Mouse (Mus musculus): ENCODE measurements at regions not wholly inside any gene's neighbourhood (a gene's known extent, or its start where the extent isn't known, plus 50 kb on each side); places are given as distances from the start of the nearest gene placed in this dataset.

- no peak overlapping the region for H3K4me3 ChIP-seq (replicated peaks)
- peaks cover 14% of the 10 kb centered on the region for H3K27me3 ChIP-seq
- H3K9me3 ChIP-seq (replicated peaks): no peaks in the 10 kb centered on the region
- H3K9ac ChIP-seq: no peak overlapping the region
- no peaks in the 10 kb centered on the region for H3K4me1 ChIP-seq (replicated peaks)
- no peak overlapping the region for H3K4me2 ChIP-seq
- H3K36me3 ChIP-seq (replicated peaks): no peaks in the 10 kb centered on the region
- 72% methylated on average over 2 of the region's 2 CpGs for WGBS (ENCODE audit: insufficient replicate concordance)
- ATAC-seq (ENCODE audit: insufficient read depth): no peak
- no peak overlapping the region for H3K27ac ChIP-seq (replicated peaks)
These were observed 149.9 kb downstream of the Map2k4 start for GRCm38 (mm10) chr11:65638211-65638610.

- Histone ChIP-seq H3K36me3 (replicated peaks) (no peaks in the 10 kb centered on the region), H3K4me3 (replicated peaks) (no peak overlapping the region), H3K27me3 (peaks cover 14% of the 10 kb centered on the region), H3K9ac (no peak overlapping the region), H3K4me2 (no peak overlapping the region), H3K9me3 (replicated peaks) (no peaks in the 10 kb centered on the region), H3K27ac (replicated peaks) (no peak overlapping the region), H3K4me1 (replicated peaks) (no peaks in the 10 kb centered on the region)
- no peak for ATAC-seq (ENCODE audit: insufficient read depth)
- WGBS (ENCODE audit: insufficient replicate concordance): 54% methylated on average over 3 of the region's 3 CpGs
These were observed 150.9 kb downstream of the Map2k4 start for GRCm38 (mm10) chr11:65637206-65637605.

DNA sequence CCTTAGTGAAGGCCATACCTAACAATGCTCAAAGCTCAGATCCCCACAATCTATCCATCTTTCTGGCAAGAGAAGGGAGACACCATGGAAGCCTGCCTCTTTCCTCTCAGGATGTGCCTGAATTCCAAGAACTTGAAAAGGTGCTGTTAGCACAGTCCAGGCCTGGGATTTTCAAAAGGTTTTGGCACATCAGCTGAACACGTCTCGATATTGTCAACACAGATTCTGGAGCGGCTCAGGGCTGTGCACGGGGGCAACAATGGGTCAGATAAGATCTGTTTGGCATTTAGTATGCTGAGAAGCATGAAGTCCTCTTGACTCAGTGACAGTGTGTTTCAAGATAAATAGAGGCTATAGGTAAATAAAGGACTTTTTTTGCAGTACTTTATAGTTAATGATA, 152.8 kb downstream of the Map2k4 start:
- Histone ChIP-seq H3K4me3 (replicated peaks) (no peak overlapping the region), H3K4me1 (replicated peaks) (no peaks in the 10 kb centered on the region), H3K27me3 (peaks cover 7% of the 10 kb centered on the region), H3K9ac (no peak overlapping the region), H3K27ac (replicated peaks) (no peak overlapping the region), H3K9me3 (replicated peaks) (no peaks in the 10 kb centered on the region), H3K4me2 (no peak overlapping the region), H3K36me3 (replicated peaks) (no peaks in the 10 kb centered on the region)
- 61% methylated on average over 4 of the region's 4 CpGs for WGBS (ENCODE audit: insufficient replicate concordance)
- no peak for ATAC-seq (ENCODE audit: insufficient read depth)

DNA sequence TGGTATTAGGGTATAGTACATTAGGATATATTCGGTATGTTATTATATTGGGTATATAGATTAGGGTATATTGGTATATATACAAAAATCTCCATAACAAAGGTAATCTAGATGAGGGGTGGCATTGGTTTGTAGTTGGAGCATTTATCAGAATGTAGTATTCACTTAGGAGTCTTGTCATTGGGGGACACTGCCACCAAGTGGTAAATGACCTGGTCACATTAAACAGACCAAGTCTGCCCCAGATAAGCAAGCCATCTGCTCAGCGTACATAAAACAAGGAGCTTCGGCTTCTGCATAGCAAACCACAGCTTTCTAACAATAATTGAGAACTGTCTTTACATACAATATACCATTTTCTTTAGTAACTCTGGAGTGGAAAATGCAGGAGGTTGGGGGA, 156.9 kb downstream of the Map2k4 start:
- H3K4me1 ChIP-seq (replicated peaks): peaks cover 5% of the 10 kb centered on the region

DNA sequence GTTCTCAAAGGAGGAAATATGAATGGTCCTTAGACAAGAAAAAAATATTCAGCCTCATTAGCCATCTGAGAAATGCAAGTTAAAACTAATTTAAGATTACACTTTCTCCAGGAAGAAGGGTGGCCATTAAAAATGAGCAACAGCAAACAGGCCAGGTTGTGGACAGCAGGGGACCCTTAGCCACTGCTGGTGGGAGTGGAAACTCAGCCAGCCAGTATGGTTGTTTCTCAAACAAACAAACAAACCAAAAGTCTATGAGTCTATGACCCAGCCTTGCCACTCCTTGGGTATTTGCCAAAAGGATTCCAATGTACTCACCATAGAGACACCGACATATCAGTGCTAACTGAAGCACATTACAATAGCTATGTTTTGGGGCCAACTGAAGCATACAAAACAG, 157.7 kb downstream of the Map2k4 start:
- Histone ChIP-seq H3K27ac (replicated peaks) (no peak overlapping the region), H3K4me2 (no peak overlapping the region), H3K4me3 (replicated peaks) (no peak overlapping the region), H3K9ac (no peak overlapping the region), H3K27me3 (no peaks in the 10 kb centered on the region; the same call in 1 of the 2 replicates), H3K9me3 (replicated peaks) (no peaks in the 10 kb centered on the region), H3K4me1 (replicated peaks) (peaks cover 5% of the 10 kb centered on the region), H3K36me3 (replicated peaks) (no peaks in the 10 kb centered on the region)
- ATAC-seq (ENCODE audit: insufficient read depth): no peak
- 90% methylated on average over 1 of the region's 1 CpGs for WGBS (ENCODE audit: insufficient replicate concordance)

More for the DNA sequence above, 156.9 kb downstream of the Map2k4 start:
- no peak for ATAC-seq (ENCODE audit: insufficient read depth)
- WGBS (ENCODE audit: insufficient replicate concordance): 69% methylated on average over 3 of the region's 3 CpGs
- Histone ChIP-seq H3K4me2 (no peak overlapping the region), H3K27me3 (no peaks in the 10 kb centered on the region; the same call in 1 of the 2 replicates), H3K9me3 (replicated peaks) (no peaks in the 10 kb centered on the region), H3K27ac (replicated peaks) (no peak overlapping the region), H3K36me3 (replicated peaks) (no peaks in the 10 kb centered on the region), H3K9ac (no peak overlapping the region), H3K4me3 (replicated peaks) (no peak overlapping the region)

DNA sequence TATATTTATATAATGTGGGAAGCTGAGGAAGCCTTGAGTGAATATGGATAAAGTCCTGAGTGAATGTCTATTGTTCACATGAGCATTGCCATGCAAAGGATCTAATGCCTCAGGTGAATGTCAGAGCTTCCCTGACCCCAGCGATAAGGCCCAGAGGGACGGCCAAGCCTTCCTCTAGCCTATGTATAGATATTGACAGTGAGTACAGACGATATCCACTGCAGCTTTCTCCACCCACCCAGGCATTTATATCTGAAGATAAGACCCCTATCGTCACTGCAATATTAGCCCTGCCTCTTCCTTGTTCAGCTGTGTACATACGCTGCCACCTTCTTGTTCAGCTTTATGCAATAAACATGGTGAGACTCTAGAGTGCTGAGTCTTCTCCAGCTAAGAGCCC, 158.8 kb downstream of the Map2k4 start:
- no peak overlapping the region for H3K9ac ChIP-seq
- H3K9me3 ChIP-seq (replicated peaks): no peaks in the 10 kb centered on the region
- peak; percentile 73 for ATAC-seq (ENCODE audit: insufficient read depth)
- WGBS (ENCODE audit: insufficient replicate concordance): 48% methylated on average over 5 of the region's 5 CpGs
- H3K4me2 ChIP-seq: no peak overlapping the region
- H3K4me1 ChIP-seq (replicated peaks): peaks cover 5% of the 10 kb centered on the region
- H3K27ac ChIP-seq (replicated peaks): no peak overlapping the region
- no peak overlapping the region for H3K4me3 ChIP-seq (replicated peaks)
- H3K36me3 ChIP-seq (replicated peaks): no peaks in the 10 kb centered on the region
- H3K27me3 ChIP-seq: no peaks in the 10 kb centered on the region; the same call in 1 of the 2 replicates

- no peaks in the 10 kb centered on the region for H3K27me3 ChIP-seq
- no peak for ATAC-seq (ENCODE audit: insufficient read depth)
- no peak overlapping the region for H3K9ac ChIP-seq
- no peaks in the 10 kb centered on the region for H3K4me1 ChIP-seq (replicated peaks)
- no peak overlapping the region for H3K4me3 ChIP-seq (replicated peaks)
- no peaks in the 10 kb centered on the region for H3K36me3 ChIP-seq (replicated peaks)
- 63% methylated on average over 4 of the region's 4 CpGs for WGBS (ENCODE audit: insufficient replicate concordance)
- no peaks in the 10 kb centered on the region for H3K9me3 ChIP-seq (replicated peaks)
- H3K4me2 ChIP-seq: no peak overlapping the region
- H3K27ac ChIP-seq (replicated peaks): no peak overlapping the region
These were observed 169.1 kb downstream of the Map2k4 start for GRCm38 (mm10) chr11:65618976-65619375.

- no peak for ATAC-seq (ENCODE audit: insufficient read depth)
- 59% methylated on average over 3 of the region's 3 CpGs for WGBS (ENCODE audit: insufficient replicate concordance)
- Histone ChIP-seq H3K36me3 (replicated peaks) (no peaks in the 10 kb centered on the region), H3K27me3 (no peaks in the 10 kb centered on the region), H3K4me1 (replicated peaks) (no peaks in the 10 kb centered on the region), H3K4me2 (no peak overlapping the region), H3K9me3 (replicated peaks) (no peaks in the 10 kb centered on the region), H3K9ac (no peak overlapping the region), H3K4me3 (replicated peaks) (no peak overlapping the region), H3K27ac (replicated peaks) (no peak overlapping the region)
These were observed 177.6 kb downstream of the Map2k4 start for GRCm38 (mm10) chr11:65610536-65610935.

- Histone ChIP-seq H3K27ac (replicated peaks) (no peak overlapping the region), H3K4me3 (replicated peaks) (no peak overlapping the region), H3K9me3 (replicated peaks) (no peaks in the 10 kb centered on the region), H3K36me3 (replicated peaks) (no peaks in the 10 kb centered on the region), H3K27me3 (no peaks in the 10 kb centered on the region), H3K4me1 (replicated peaks) (no peaks in the 10 kb centered on the region), H3K4me2 (no peak overlapping the region), H3K9ac (no peak overlapping the region)
- 53% methylated on average over 4 of the region's 4 CpGs for WGBS (ENCODE audit: insufficient replicate concordance)
- ATAC-seq (ENCODE audit: insufficient read depth): no peak
These were observed 179.0 kb downstream of the Map2k4 start for GRCm38 (mm10) chr11:65609056-65609455.

DNA sequence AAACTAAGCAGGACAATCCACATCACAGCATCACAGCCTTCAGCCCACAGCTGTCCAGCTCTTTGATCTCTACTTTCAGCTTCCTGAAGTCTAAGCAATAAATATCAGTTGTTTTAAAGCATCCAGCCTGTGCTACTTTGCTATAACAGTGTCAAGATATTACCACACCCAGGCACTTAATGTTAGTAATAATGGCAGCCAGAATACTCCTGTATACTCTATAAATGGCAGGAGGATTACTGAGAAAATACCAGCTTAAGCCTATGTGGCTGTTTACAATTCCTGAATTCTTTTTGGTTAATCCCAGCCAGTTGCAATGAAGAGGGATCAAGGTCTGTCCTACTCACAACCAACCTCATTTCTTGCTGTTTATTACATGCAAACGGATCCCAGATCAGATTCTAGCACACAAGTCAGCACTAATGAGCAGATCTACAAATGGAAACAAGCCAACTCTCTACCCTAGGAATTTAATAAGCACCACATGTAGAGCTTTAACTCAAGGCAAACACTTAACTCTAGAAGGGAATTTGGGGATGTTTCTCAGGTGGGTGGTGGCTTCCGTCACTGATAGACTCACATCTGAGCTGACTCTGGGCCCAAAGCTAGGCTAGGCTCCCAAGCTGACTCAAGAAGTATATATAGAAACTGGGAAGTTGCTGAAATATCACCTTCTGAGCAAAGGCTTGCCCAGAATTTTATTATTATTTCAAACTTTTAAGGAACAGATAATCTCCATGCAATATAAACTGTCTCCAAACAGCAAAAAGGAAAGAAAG, 190.6 kb downstream of the Map2k4 start:
- no peak overlapping the region for H3K9ac ChIP-seq
- no peaks in the 10 kb centered on the region for H3K9me3 ChIP-seq (replicated peaks)
- H3K27me3 ChIP-seq: no peaks in the 10 kb centered on the region
- no peak overlapping the region for H3K4me3 ChIP-seq (replicated peaks)
- WGBS (ENCODE audit: insufficient replicate concordance): 41% methylated on average over 2 of the region's 2 CpGs
- no peak overlapping the region for H3K4me2 ChIP-seq
- no peak for ATAC-seq (ENCODE audit: insufficient read depth)
- H3K4me1 ChIP-seq (replicated peaks): no peaks in the 10 kb centered on the region
- no peak overlapping the region for H3K27ac ChIP-seq (replicated peaks)
- H3K36me3 ChIP-seq (replicated peaks): no peaks in the 10 kb centered on the region

DNA sequence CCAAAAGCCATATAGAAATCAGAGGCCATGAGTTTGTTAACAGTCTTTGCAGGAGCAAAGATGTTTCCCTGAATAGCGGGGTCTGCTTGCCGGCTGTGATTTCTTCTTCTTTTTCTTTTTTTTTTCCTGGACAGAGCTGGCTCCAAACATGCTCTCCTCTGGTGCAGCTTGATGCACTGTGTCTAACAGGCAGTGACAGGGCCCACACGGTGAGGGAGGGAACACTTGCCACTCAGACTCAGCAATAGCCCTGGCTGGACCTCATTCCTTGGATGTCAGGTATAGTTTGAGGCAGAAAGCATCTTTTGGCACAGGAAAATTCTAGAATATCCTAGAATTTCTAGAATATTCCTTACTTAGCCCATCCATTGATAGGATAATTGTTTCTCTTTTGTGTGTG, 199.6 kb downstream of the Map2k4 start:
- H3K27me3 ChIP-seq: no peaks in the 10 kb centered on the region
- no peak overlapping the region for H3K4me3 ChIP-seq (replicated peaks)
- H3K36me3 ChIP-seq (replicated peaks): no peaks in the 10 kb centered on the region
- no peak overlapping the region for H3K27ac ChIP-seq (replicated peaks)
- no peaks in the 10 kb centered on the region for H3K9me3 ChIP-seq (replicated peaks)
- H3K4me1 ChIP-seq (replicated peaks): no peaks in the 10 kb centered on the region
- no peak for ATAC-seq (ENCODE audit: insufficient read depth)
- no peak overlapping the region for H3K9ac ChIP-seq
- no peak overlapping the region for H3K4me2 ChIP-seq
- 55% methylated on average over 3 of the region's 3 CpGs for WGBS (ENCODE audit: insufficient replicate concordance)

- H3K27me3 ChIP-seq: no peaks in the 10 kb centered on the region
- no peak overlapping the region for H3K27ac ChIP-seq (replicated peaks)
- no peak overlapping the region for H3K4me3 ChIP-seq (replicated peaks)
- no peaks in the 10 kb centered on the region for H3K4me1 ChIP-seq (replicated peaks)
- 55% methylated on average over 9 of the region's 9 CpGs for WGBS (ENCODE audit: insufficient replicate concordance)
- no peak overlapping the region for H3K9ac ChIP-seq
- H3K36me3 ChIP-seq (replicated peaks): no peaks in the 10 kb centered on the region
- no peak overlapping the region for H3K4me2 ChIP-seq
- H3K9me3 ChIP-seq (replicated peaks): no peaks in the 10 kb centered on the region
- ATAC-seq (ENCODE audit: insufficient read depth): no peak
These were observed 220.3 kb downstream of the Map2k4 start for GRCm38 (mm10) chr11:65567831-65568230.
